Mouse (Mus musculus): ENCODE measurements around the gene Pcyt1a. TPM values are rescaled to one million over a fixed set of nuclear protein-coding genes. Genes with fewer than 3 reads are reported as not detected.

The Pcyt1a gene
- polyA plus RNA-seq, 2 experiments: 23.4 to 45.9 TPM

- Histone ChIP-seq H3K36me3 (ENCODE audit: control insufficient read depth, insufficient read depth, low read length) (no peaks in the 10 kb centered on the region), H3K27ac (replicated peaks; ENCODE audit: low read depth, low read length) (no peak overlapping the region), H3K4me1 (ENCODE audit: control insufficient read depth, insufficient read depth, low read length) (peaks cover 13% of the 10 kb centered on the region; the same call in 1 of the 2 replicates), H3K27me3 (ENCODE audit: control insufficient read depth, insufficient read depth, low read length) (no peaks in the 10 kb centered on the region), H3K4me2 (replicated peaks; ENCODE audit: low read depth, low read length, severe bottlenecking) (no peak overlapping the region), H3K9me3 (ENCODE audit: control insufficient read depth, low read length) (no peaks in the 10 kb centered on the region), H3K9ac (ENCODE audit: low read depth, low read length, severe bottlenecking) (no peak overlapping the region), H3K4me3 (replicated peaks; ENCODE audit: low read length) (no peak overlapping the region)
- ATAC-seq (ENCODE audit: low FRiP score, low read depth) (no peak), DNase-seq (ENCODE audit: low spot score) (no peak)
- 33% methylated on average over 3 of the region's 3 CpGs for WGBS
- TF ChIP-seq POLR2A (IDR thresholded peaks at IDR 0.05; ENCODE audit: borderline replicate concordance, extremely low read depth, insufficient read depth, insufficient read length): no peak
These were observed 77.9 kb downstream of the Pcyt1a start for GRCm38 (mm10) chr16:32508506-32509065.

DNA sequence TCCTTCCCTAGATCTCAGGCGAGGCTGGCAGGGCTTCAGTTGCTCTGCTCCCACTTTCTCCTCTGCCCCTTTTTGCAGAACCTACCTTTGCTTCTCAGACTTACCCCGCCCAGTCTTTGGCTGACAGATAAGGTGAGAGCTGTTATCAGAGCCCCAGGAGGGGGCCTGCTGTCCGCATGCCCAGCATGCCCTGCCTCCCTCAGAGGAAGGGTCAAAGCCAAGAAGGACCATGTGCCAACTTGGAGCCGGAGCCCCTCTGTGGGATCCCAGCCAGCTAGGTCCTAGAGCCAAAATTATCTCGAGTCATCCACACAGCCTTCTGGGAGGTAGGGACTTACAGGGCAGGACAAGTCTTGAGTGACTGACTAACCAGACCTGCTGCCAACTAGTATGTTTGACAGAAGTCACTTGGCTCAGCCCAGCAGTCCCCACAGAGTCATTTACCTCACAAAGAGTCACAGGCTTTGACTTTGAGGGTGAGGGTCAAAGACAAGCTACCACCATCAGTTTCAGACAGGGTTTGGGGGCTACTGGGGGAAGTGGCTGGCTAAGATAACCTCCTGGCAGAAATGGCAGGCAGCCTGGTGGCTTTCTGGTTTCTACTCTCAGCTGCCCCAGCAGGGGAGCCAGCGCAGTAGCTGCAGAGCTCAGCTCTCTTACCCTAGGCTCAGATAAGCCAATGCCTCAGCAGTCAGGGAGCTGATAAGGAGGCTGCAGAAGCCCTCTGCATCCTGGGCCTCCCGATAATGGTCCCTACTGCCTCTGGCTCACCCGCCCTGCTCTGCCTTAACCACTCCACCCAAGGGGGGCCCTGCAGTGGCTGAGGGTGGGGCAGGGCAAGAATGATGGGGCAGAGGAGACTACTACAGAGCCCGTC lies 78.6 kb downstream of the Pcyt1a start:
- H3K4me3 ChIP-seq (replicated peaks; ENCODE audit: low read length): no peak overlapping the region
- no peaks in the 10 kb centered on the region for H3K27me3 ChIP-seq (ENCODE audit: control insufficient read depth, insufficient read depth, low read length)
- no peak for TF ChIP-seq POLR2A (IDR thresholded peaks at IDR 0.05; ENCODE audit: borderline replicate concordance, extremely low read depth, insufficient read depth, insufficient read length)
- H3K4me2 ChIP-seq (replicated peaks; ENCODE audit: low read depth, low read length, severe bottlenecking): no peak overlapping the region
- H3K9me3 ChIP-seq (ENCODE audit: control insufficient read depth, low read length): no peaks in the 10 kb centered on the region
- H3K36me3 ChIP-seq (ENCODE audit: control insufficient read depth, insufficient read depth, low read length): no peaks in the 10 kb centered on the region
- no peak for DNase-seq (ENCODE audit: low spot score)
- 61% methylated on average over 9 of the region's 9 CpGs for WGBS
- H3K4me1 ChIP-seq (ENCODE audit: control insufficient read depth, insufficient read depth, low read length): peaks cover 13% of the 10 kb centered on the region; the same call in 1 of the 2 replicates
- no peak overlapping the region for H3K9ac ChIP-seq (ENCODE audit: low read depth, low read length, severe bottlenecking)
- no peak overlapping the region for H3K27ac ChIP-seq (replicated peaks; ENCODE audit: low read depth, low read length)
- no peak for ATAC-seq (ENCODE audit: low FRiP score, low read depth)

GRCm38 (mm10) chr16:32510399-32511337 lies 79.9 kb downstream of the Pcyt1a start:
- peaks cover 15% of the 10 kb centered on the region for H3K4me1 ChIP-seq (ENCODE audit: control insufficient read depth, insufficient read depth, low read length)
- no peaks in the 10 kb centered on the region for H3K36me3 ChIP-seq (ENCODE audit: control insufficient read depth, insufficient read depth, low read length)
- H3K9ac ChIP-seq (ENCODE audit: low read depth, low read length, severe bottlenecking): no peak overlapping the region
- no peak overlapping the region for H3K4me2 ChIP-seq (replicated peaks; ENCODE audit: low read depth, low read length, severe bottlenecking)
- H3K27me3 ChIP-seq (ENCODE audit: control insufficient read depth, insufficient read depth, low read length): no peaks in the 10 kb centered on the region
- no peak overlapping the region for H3K4me3 ChIP-seq (replicated peaks; ENCODE audit: low read length)
- WGBS: 58% methylated on average over 18 of the region's 18 CpGs
- DNase-seq (ENCODE audit: low spot score) (no peak), ATAC-seq (ENCODE audit: low FRiP score, low read depth) (no peak)
- H3K9me3 ChIP-seq (ENCODE audit: control insufficient read depth, low read length): no peaks in the 10 kb centered on the region
- no peak for TF ChIP-seq POLR2A (IDR thresholded peaks at IDR 0.05; ENCODE audit: borderline replicate concordance, extremely low read depth, insufficient read depth, insufficient read length)
- no peak overlapping the region for H3K27ac ChIP-seq (replicated peaks; ENCODE audit: low read depth, low read length)

GRCm38 (mm10) chr16:32511338-32511734 lies 80.6 kb downstream of the Pcyt1a start:
- Histone ChIP-seq H3K4me3 (replicated peaks; ENCODE audit: low read length) (no peak overlapping the region), H3K9me3 (ENCODE audit: control insufficient read depth, low read length) (no peaks in the 10 kb centered on the region), H3K9ac (ENCODE audit: low read depth, low read length, severe bottlenecking) (no peak overlapping the region), H3K4me1 (ENCODE audit: control insufficient read depth, insufficient read depth, low read length) (peaks cover 22% of the 10 kb centered on the region), H3K27ac (replicated peaks; ENCODE audit: low read depth, low read length) (no peak overlapping the region), H3K36me3 (ENCODE audit: control insufficient read depth, insufficient read depth, low read length) (no peaks in the 10 kb centered on the region), H3K27me3 (ENCODE audit: control insufficient read depth, insufficient read depth, low read length) (no peaks in the 10 kb centered on the region), H3K4me2 (replicated peaks; ENCODE audit: low read depth, low read length, severe bottlenecking) (no peak overlapping the region)
- no peak for ATAC-seq (ENCODE audit: low FRiP score, low read depth)
- 69% methylated on average over 3 of the region's 3 CpGs for WGBS
- TF ChIP-seq POLR2A (IDR thresholded peaks at IDR 0.05; ENCODE audit: borderline replicate concordance, extremely low read depth, insufficient read depth, insufficient read length): no peak
- no peak for DNase-seq (ENCODE audit: low spot score)
